Mouse (Mus musculus): ENCODE measurements around the gene Nudt9.

GRCm38 (mm10) chr5:104056295-104056694 lies 10.2 kb downstream of the Nudt9 start:
- TF ChIP-seq CTCF (conservative IDR thresholded peaks at IDR 0.05; ENCODE audit: low read length) (no peak), NANOG (IDR thresholded peaks at IDR 0.05; ENCODE audit: borderline replicate concordance, low read length) (no peak), POU5F1 (IDR thresholded peaks at IDR 0.05; ENCODE audit: borderline replicate concordance, low read length) (no peak)
